Mouse (Mus musculus) megakaryocyte-erythroid progenitor cell, adult 5-6 weeks (primary cell): ENCODE measurements around the gene Mlec. TPM values are rescaled to one million over a fixed set of nuclear protein-coding genes. Genes with fewer than 3 reads are reported as not detected.
"Not testable (repeated sequence)": the region's sequence is repeated elsewhere in the genome, so short reads cannot be mapped to it uniquely, and the experiment has no call there.

Source experiments
- ATAC-seq: replicated peaks from 2 replicates; pipeline ENCODE4 v1.8.0; 2016; ENCODE audit warnings: mild to moderate bottlenecking, inconsistent platforms; ENCODE audit not compliant: severe bottlenecking, poor library complexity, low FRiP score, low TSS enrichment
- total RNA-seq, 2 experiments: library from RNA; stranded (forward) in 1 of 2; stranded (reverse) in 1 of 2; fragments of 200-1000, 215-1000 nt in 1 of 2; fragments of >200 nt in 1 of 2; fragmentation: Nextera tagmentation in 1 of 2; gene quantifications; 2 replicates each; pipeline ENCODE4 v1.2.3; 2014 to 2017

Gene Mlec
- total RNA-seq, 2 experiments from 2014 or later, result 86.4 to 101 TPM

GRCm38 (mm10) chr5:115133358-115134066, 24.5 kb downstream of the Mlec start:
- ATAC-seq, result no peak

GRCm38 (mm10) chr5:115132465-115132864, 25.5 kb downstream of the Mlec start:
- ATAC-seq, result no peak

GRCm38 (mm10) chr5:115129328-115129727, 28.7 kb downstream of the Mlec start:
- ATAC-seq, result no peak

GRCm38 (mm10) chr5:115127421-115128179, 30.4 kb downstream of the Mlec start:
- ATAC-seq, result no peak

GRCm38 (mm10) chr5:115126578-115127312, 31.2 kb downstream of the Mlec start:
- no peak for ATAC-seq

GRCm38 (mm10) chr5:115125211-115125871, 32.6 kb downstream of the Mlec start:
- peak; percentile 95 for ATAC-seq

- ATAC-seq, result no peak
These were observed 33.3 kb downstream of the Mlec start for GRCm38 (mm10) chr5:115124690-115125089.

GRCm38 (mm10) chr5:115120978-115121377, 37.0 kb downstream of the Mlec start:
- no peak for ATAC-seq

- peak; percentile 85 for ATAC-seq
These were observed 38.9 kb downstream of the Mlec start, which contains the start of gene Acads for GRCm38 (mm10) chr5:115118961-115119570. Gene Acads (minus strand): TSS chr5:115119346.

- no peak for ATAC-seq
These were observed 40.5 kb downstream of the Mlec start for GRCm38 (mm10) chr5:115117467-115117866.

GRCm38 (mm10) chr5:115116426-115116825, 41.6 kb downstream of the Mlec start:
- ATAC-seq, result no peak

GRCm38 (mm10) chr5:115114501-115114900, 43.5 kb downstream of the Mlec start:
- no peak for ATAC-seq

GRCm38 (mm10) chr5:115113244-115113643, 44.7 kb downstream of the Mlec start:
- ATAC-seq, result no peak

GRCm38 (mm10) chr5:115111156-115111555, 46.8 kb downstream of the Mlec start:
- no peak for ATAC-seq

- ATAC-seq, result not testable (repeated sequence)
These were observed 54.7 kb downstream of the Mlec start for GRCm38 (mm10) chr5:115103253-115103652.

- no peak for ATAC-seq
These were observed 55.7 kb downstream of the Mlec start for GRCm38 (mm10) chr5:115102231-115102630.

GRCm38 (mm10) chr5:115100473-115100872, 57.5 kb downstream of the Mlec start:
- ATAC-seq, result no peak

- no peak for ATAC-seq
These were observed 58.0 kb downstream of the Mlec start for GRCm38 (mm10) chr5:115099991-115100390.

GRCm38 (mm10) chr5:115099530-115099929, 58.4 kb downstream of the Mlec start:
- no peak for ATAC-seq
